ENCODE assay signal across 17 mouse cellular contexts in genomic region chr1:35201083-35201879, GRCm38 (mm10).
A peak's percentile ranks its signal among the peaks of the same experiment; 100 is the strongest.
DNase-seq lines count a peak whose midpoint lies in the region; ATAC-seq and TF ChIP-seq lines count a peak whose summit lies in the region.
"Had no signal": no experiment of that assay in that cellular context is flagged by ENCODE, and none has a peak within 500 bp of the region (broad histone marks: within the 10 kb centered on the region; RNA-seq: fewer than 3 reads in every experiment).

No protein-coding gene starts in this region.

- DNase-seq in heart, embryonic 10.5 days (ENCODE audit: low spot score) = peak; percentile 36
- DNase-seq in heart, adult 2 months = no peak
- DNase-seq in left cerebral cortex, adult 2 months (ENCODE audit: extremely low spot score in 1 of 2, low spot score in 2 of 2) = peak in 1 of 2 experiments; percentile 11
- no peak for DNase-seq in left cerebral cortex, postnatal 10 days (ENCODE audit: extremely low spot score in 1 of 2, low spot score in 2 of 2)
- DNase-seq in brain, embryonic 14.5 days (ENCODE audit: low read depth) = peak; percentile 23
- DNase-seq: adrenal gland, postnatal 36 days; cerebellum, adult 9-11 months; kidney, adult 18-20 months; kidney, postnatal 10 days; midbrain, embryonic 14.5 days; thymus, postnatal 4 days had no signal

- no peaks in the 10 kb centered on the region for H3K36me3 ChIP-seq in heart, embryonic 10.5 days
- H3K36me3 ChIP-seq in heart, adult 2 months (ENCODE audit: control insufficient read depth, insufficient read depth, low read length) = no peaks in the 10 kb centered on the region
- H3K36me3 ChIP-seq in neural tube, embryonic 12.5 days = no peaks in the 10 kb centered on the region
- H3K36me3 ChIP-seq: liver, embryonic 12.5 days; lung, embryonic 15.5 days had no signal

- H3K4me3 ChIP-seq in heart, embryonic 10.5 days = no peak overlapping the region
- H3K4me3 ChIP-seq in heart, adult 2 months = no peak overlapping the region
- no peak overlapping the region for H3K4me3 ChIP-seq in left cerebral cortex, adult 2 months
- no peak overlapping the region for H3K4me3 ChIP-seq in neural tube, embryonic 12.5 days
- H3K4me3 ChIP-seq: liver, embryonic 12.5 days; lung, embryonic 15.5 days had no signal

- H3K9me3 ChIP-seq in heart, embryonic 10.5 days = no peaks in the 10 kb centered on the region
- H3K9me3 ChIP-seq in neural tube, embryonic 12.5 days = no peaks in the 10 kb centered on the region
- H3K9me3 ChIP-seq: liver, embryonic 12.5 days; lung, embryonic 15.5 days had no signal

- peak; percentile 29; the same call in 1 of the 2 replicates for ATAC-seq in neural tube, embryonic 12.5 days (ENCODE audit: low FRiP score, low read depth)
- no peak for ATAC-seq in monocyte, adult 5-6 weeks (replicated peaks; ENCODE audit: insufficient number of reproducible peaks, low FRiP score, low TSS enrichment, poor library complexity, severe bottlenecking)
- no peak for ATAC-seq in CD4-positive, CD25-positive, alpha-beta regulatory T cell, adult 4 months
- ATAC-seq: liver, embryonic 12.5 days had no signal

- H3K9ac ChIP-seq in heart, adult 2 months (ENCODE audit: low read depth, low read length) = no peak overlapping the region
- no peak overlapping the region for H3K9ac ChIP-seq in neural tube, embryonic 12.5 days
- H3K9ac ChIP-seq: liver, embryonic 12.5 days; lung, embryonic 15.5 days had no signal

- H3K4me2 ChIP-seq in neural tube, embryonic 12.5 days (replicated peaks) = no peak overlapping the region
- H3K4me2 ChIP-seq: liver, embryonic 12.5 days; lung, embryonic 15.5 days had no signal

- H3K79me2 ChIP-seq in heart, adult 2 months (replicated peaks; ENCODE audit: control insufficient read depth, insufficient read depth, low read length) = no peaks in the 10 kb centered on the region

- intact Hi-C loops in heart, adult 2 months (cut with DNase I) = no loop called here
- intact Hi-C loops in left cerebral cortex, adult 2 months (cut with DNase I) = loop anchor here (5.0 kb wide), 2 partner anchors 39 to 226 kb away; no protein-coding TSS in a partner anchor
- intact Hi-C loops in left cerebral cortex, postnatal 10 days (cut with DNase I) = no loop called here

- no peak for TF ChIP-seq EP300 in heart, adult 2 months (IDR thresholded peaks at IDR 0.05; ENCODE audit: insufficient read depth, low read depth, low read length)

- no peak for TF ChIP-seq CTCF in heart, adult 2 months (IDR thresholded peaks at IDR 0.05)
- TF ChIP-seq CTCF in left cerebral cortex, adult 2 months (IDR thresholded peaks at IDR 0.05) = no peak
- no peak for TF ChIP-seq CTCF in brain, embryonic 14.5 days (IDR thresholded peaks at IDR 0.05; ENCODE audit: borderline replicate concordance, extremely low read depth, insufficient read depth, insufficient read length)

- 74% methylated on average over 7 of the region's 7 CpGs for WGBS in heart, embryonic 10.5 days
- 63% methylated on average over 7 of the region's 7 CpGs for WGBS in heart, adult 2 months
- 68% methylated on average over 7 of the region's 7 CpGs for WGBS in neural tube, embryonic 12.5 days

- peaks cover 4% of the 10 kb centered on the region; the same call in 1 of the 2 replicates for H3K4me1 ChIP-seq in heart, embryonic 10.5 days
- no peaks in the 10 kb centered on the region for H3K4me1 ChIP-seq in heart, adult 2 months (ENCODE audit: control insufficient read depth, insufficient read depth, low read length)
- H3K4me1 ChIP-seq in neural tube, embryonic 12.5 days = no peaks in the 10 kb centered on the region
- H3K4me1 ChIP-seq: liver, embryonic 12.5 days; lung, embryonic 15.5 days had no signal

- H3K27me3 ChIP-seq in heart, embryonic 10.5 days (ENCODE audit: insufficient read depth, poor library complexity, severe bottlenecking) = no peaks in the 10 kb centered on the region
- H3K27me3 ChIP-seq in heart, adult 2 months (ENCODE audit: control insufficient read depth, insufficient read depth, low read length) = no peaks in the 10 kb centered on the region
- H3K27me3 ChIP-seq in neural tube, embryonic 12.5 days (replicated peaks) = no peaks in the 10 kb centered on the region
- H3K27me3 ChIP-seq: liver, embryonic 12.5 days; lung, embryonic 15.5 days had no signal

- no peak for TF ChIP-seq POLR2A in heart, adult 2 months (IDR thresholded peaks at IDR 0.05; ENCODE audit: insufficient read depth, low read depth, low read length)
- TF ChIP-seq POLR2A in brain, embryonic 14.5 days (IDR thresholded peaks at IDR 0.05; ENCODE audit: borderline replicate concordance, extremely low read depth, insufficient read depth, insufficient read length, poor library complexity, severe bottlenecking) = no peak

- H3K27ac ChIP-seq in heart, embryonic 10.5 days = no peak overlapping the region
- H3K27ac ChIP-seq in heart, adult 2 months = no peak overlapping the region
- H3K27ac ChIP-seq in left cerebral cortex, adult 2 months = peak overlapping the region; percentile 87
- H3K27ac ChIP-seq in neural tube, embryonic 12.5 days = no peak overlapping the region
- H3K27ac ChIP-seq: liver, embryonic 12.5 days; lung, embryonic 15.5 days; stomach, postnatal 0 days had no signal

Comparison
In these comparisons a context has a peak if more than half of its experiments do, and no peak if none do; other contexts are left out.
1. DNase-seq: peak in heart, embryonic 10.5 days (single experiment) and brain, embryonic 14.5 days (single experiment); none in heart, adult 2 months (0 of 2) and left cerebral cortex, postnatal 10 days (0 of 2).